Mouse (Mus musculus): ENCODE measurements around the gene Slc4a4.
"Not testable (repeated sequence)": the region's sequence is repeated elsewhere in the genome, so short reads cannot be mapped to it uniquely, and the experiment has no call there.

Slc4a4 gene

GRCm38 (mm10) chr5:89071957-89072356 is 185.3 kb downstream of the Slc4a4 start:
- no peak for DNase-seq (ENCODE audit: low spot score in 2 of 2)

- no peak for DNase-seq (ENCODE audit: low spot score in 2 of 2)
Observed at GRCm38 (mm10) chr5:89077711-89078110, 191.1 kb downstream of the Slc4a4 start.

DNA sequence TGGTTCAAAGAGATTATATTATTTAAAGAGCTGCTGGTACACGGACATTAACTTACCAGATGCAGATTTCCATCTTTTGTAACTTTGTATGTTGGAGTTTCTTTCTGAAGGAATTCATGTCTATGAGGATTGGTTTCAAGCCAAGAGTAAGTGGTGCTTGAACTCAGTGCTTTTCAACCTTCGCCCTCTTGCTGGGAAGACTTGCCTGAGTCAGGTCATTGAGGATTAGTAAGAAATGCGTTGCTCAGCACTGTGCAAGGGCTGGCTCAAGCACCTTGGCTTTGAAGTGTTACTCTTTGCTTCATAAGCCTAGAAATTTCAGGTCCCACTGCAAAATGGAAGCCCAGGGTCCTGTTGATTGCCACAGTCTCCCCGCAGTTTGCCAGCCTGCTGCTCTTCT is 196.9 kb downstream of the Slc4a4 start:
- DNase-seq (ENCODE audit: low spot score in 2 of 2) = no peak

GRCm38 (mm10) chr5:89087916-89088315 is 201.3 kb downstream of the Slc4a4 start:
- no peak for DNase-seq (ENCODE audit: low spot score in 2 of 2)

- DNase-seq (ENCODE audit: low spot score in 2 of 2) = no peak
Observed at GRCm38 (mm10) chr5:89088462-89088861, 201.8 kb downstream of the Slc4a4 start.

DNA sequence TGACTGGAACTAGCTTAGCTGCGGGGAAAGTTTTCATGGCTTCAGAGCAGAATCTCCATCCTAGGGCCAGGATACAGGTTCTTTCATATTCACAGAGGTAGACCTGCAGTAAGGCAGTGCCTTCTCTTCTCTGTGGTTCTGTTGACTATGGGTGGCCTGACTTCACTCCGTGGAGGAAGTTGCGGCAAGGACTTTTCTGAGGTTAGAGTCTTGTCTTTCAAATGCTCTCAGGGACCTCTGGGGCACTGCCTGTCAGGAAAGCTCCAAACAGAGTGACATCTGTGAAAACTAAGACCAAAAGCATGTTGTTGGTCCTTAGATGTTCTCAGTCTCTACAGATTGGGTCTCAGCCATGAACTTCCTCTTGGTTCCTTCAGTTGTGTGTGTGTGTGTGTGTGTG is 203.5 kb downstream of the Slc4a4 start:
- no peak for DNase-seq (ENCODE audit: low spot score in 2 of 2)

DNA sequence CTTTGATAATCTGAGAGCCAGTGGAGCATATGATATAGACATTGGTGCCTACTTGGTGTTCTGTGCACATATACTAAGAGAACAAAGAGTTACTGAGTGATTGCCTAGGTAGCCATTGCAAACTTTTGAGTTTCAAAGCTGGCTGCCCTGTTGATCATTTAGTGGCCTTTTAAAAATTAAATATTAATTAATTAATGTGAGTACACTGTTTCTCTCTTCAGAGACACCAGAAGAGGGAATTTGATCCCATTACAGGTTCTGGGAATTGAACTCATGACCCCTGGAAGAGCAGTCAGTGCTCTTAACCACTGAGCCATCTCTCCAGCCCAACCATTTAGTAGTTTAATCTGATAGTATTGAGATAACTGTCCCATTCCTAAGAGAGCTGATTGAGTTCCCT is 209.8 kb downstream of the Slc4a4 start:
- no peak for DNase-seq (ENCODE audit: low spot score in 2 of 2)

DNA sequence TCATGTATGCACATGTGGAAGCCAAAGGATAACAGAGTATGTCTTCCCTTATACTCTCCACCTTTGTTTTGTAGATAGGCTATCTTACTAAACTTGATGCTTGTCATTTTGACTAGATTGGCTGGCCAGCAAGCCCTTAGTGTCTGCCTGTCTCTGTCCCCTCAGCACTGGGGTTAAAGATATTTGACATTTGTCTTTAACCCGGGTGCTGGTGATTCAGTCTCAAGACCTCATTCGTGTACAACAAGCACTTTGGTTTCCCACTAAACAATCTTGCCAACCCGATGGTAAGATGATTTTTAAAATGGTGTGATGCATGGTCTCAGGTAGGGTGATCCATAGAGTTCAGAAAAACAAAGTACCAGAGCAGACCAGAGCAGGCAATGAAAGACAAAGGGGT is 210.7 kb downstream of the Slc4a4 start:
- no peak for DNase-seq (ENCODE audit: low spot score in 2 of 2)

DNA sequence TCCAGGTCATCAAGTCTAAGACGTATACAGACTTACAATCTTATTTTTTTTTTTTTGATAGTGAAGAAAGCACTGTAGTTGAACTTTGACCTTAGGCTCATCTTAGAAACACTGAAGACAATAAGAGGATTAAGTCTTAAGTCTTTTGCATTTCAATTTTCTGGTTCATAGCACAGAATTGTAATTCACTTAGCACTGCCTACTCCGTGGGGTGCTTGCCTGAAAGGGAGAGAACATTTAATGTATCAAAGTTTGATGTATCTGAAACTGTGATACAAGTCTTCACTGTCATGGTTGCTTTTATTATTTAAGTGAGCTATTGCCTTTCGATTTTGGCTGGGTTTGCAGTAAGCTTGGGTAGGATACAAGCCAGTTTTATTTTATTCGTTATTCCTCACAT is 211.5 kb downstream of the Slc4a4 start:
- DNase-seq (ENCODE audit: low spot score in 2 of 2) = no peak

GRCm38 (mm10) chr5:89099886-89100285 is 213.3 kb downstream of the Slc4a4 start:
- DNase-seq (ENCODE audit: low spot score in 2 of 2) = no peak

DNA sequence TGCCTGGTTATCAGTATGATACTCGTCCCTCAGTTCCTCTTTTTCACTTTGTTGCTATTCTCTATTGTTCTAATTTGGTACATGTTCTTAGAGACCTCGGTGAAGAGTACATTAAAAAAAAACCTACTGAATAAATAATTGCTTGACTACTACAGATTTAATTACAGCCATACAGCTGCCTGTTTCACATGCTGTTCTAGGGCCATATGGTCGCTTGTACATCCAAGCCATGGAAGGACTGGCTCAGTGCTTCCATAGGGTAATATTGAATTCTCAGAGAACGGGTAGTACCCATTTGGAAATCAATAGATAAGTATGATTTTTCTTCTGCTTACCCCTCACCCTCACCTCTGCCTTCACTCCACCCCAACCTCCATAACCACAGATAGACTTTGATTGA is 215.9 kb downstream of the Slc4a4 start:
- DNase-seq (ENCODE audit: low spot score in 2 of 2) = no peak

- DNase-seq (ENCODE audit: low spot score in 2 of 2) = no peak
Observed at GRCm38 (mm10) chr5:89105346-89105745, 218.7 kb downstream of the Slc4a4 start.

- no peak for DNase-seq (ENCODE audit: low spot score in 2 of 2)
Observed at GRCm38 (mm10) chr5:89106217-89106616, 219.6 kb downstream of the Slc4a4 start.

DNA sequence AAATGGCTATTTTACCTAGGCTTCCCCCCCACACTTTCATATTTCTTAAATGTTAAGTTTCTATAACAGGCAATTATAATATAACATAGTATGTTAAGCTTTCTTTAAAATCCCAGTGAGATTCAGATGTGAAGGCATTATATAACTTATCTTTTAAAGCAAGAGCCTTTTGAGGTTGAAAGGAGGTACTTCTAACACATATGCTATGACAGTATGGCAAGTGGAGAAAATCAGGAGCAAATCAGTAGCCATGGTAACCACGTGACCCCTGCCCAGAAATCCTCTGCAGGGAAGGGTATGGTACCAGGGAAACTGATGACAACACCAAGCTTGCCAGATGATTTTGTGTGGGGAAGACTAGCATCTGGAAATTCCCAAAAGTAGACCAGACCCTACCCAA is 222.2 kb downstream of the Slc4a4 start:
- no peak for DNase-seq (ENCODE audit: low spot score in 2 of 2)

- DNase-seq (ENCODE audit: low spot score in 2 of 2) = no peak
Observed at GRCm38 (mm10) chr5:89109832-89110231, 223.2 kb downstream of the Slc4a4 start.

DNA sequence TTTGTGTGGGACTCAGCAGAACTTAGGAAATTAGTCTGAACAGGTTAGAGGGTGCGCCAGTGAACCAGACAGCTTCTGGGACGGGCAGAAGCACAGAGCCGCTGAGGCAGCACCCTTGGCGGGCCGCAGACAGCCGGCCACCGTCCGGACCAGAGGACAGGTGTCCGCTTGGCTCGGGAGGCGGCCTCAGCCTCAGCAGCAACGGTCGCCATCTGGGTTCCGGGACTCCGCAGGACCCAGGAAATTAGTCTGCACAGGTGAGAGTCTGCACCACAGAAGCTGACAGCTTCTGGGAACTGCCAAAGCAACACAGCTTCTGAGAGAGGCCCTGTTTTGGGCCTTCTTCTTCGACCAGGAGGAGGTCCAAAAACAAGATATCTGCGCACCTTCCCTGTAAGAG is 225.4 kb downstream of the Slc4a4 start:
- not testable (repeated sequence) for DNase-seq (ENCODE audit: low spot score in 2 of 2)

GRCm38 (mm10) chr5:89120881-89121280 is 234.3 kb downstream of the Slc4a4 start:
- DNase-seq (ENCODE audit: low spot score in 2 of 2) = no peak

DNA sequence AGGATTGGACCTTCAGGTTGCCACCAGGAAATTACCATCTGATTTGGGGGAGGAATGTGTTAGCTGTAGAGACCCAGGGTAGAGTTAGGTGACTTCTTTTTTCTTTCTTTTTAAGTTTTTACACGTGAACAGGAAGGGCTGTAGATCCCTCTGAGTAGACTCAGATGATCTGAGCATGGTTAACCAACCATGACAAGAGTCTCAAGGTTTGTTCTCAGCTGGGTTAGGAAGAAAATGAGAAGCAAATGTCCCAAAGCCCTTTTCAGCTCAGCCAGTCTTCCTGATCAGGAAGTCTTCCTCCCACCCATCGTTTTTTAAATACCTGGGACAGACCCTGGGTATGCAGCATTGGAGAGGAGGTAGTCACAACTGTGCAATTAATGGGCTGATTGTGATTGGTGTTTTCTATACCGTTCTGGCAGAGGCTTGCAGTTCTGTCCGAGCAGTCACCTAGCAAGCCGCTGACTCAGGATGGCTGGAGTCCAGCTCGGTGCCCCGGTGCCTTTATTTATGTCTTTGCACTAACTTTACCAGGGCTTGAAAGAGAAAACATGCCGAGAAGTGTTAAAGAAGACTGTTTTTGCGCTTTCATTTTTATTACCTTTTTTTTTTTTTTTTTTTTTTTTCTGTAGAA is 236.8 kb downstream of the Slc4a4 start:
- DNase-seq (ENCODE audit: low spot score in 2 of 2) = no peak

- DNase-seq (ENCODE audit: low spot score in 2 of 2) = no peak
Observed at GRCm38 (mm10) chr5:89128210-89128609, 241.6 kb downstream of the Slc4a4 start.

DNA sequence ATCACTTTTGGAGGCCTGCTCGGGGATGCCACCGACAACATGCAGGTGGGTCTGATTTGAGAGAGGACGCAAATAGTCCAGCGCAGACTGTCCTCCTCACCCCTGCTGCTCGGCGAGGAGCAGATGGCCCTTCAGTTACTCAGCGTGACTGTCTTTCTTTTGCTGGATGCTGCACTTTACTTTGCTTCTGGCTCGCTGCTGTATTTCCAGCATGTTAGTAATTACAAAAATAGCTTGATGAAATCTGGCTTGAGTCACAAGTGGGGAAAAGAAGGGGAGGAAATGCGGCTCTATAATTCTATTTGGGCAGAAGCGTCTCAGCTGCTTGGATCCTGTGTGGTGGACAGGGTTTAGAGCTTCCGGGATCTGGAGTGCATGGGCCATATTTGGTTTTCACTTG is 249.2 kb downstream of the Slc4a4 start:
- no peak for DNase-seq (ENCODE audit: low spot score in 2 of 2)

- peak in 1 of 2 experiments; percentile 13 for DNase-seq (ENCODE audit: low spot score in 2 of 2)
Observed at GRCm38 (mm10) chr5:89140070-89140469, 253.5 kb downstream of the Slc4a4 start.

- no peak for DNase-seq (ENCODE audit: low spot score in 2 of 2)
Observed at GRCm38 (mm10) chr5:89141761-89142160, 255.1 kb downstream of the Slc4a4 start.

DNA sequence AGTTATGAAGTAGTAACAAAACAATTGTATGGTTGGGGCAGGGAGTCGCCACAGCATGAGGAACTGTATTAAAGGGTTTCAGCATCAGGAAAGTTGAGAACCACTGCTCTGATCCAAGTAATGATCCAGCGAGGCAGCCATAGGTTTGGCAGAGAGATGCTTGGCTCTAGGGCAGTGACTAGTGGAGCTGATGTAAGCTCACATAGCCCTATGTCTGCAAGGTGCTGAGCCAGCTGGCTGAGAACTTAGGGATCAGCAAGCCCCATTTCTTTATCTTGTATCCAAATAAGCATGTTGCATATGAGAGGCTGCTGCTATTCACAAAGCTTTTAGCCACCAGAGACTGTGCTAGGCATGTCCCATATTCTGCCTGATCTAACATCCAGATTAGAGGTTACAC is 259.7 kb downstream of the Slc4a4 start:
- DNase-seq (ENCODE audit: low spot score in 2 of 2) = no peak

- DNase-seq (ENCODE audit: low spot score in 2 of 2) = no peak
Observed at GRCm38 (mm10) chr5:89147282-89147790, 260.7 kb downstream of the Slc4a4 start.

Measured in heart, adult 9 months (tissue).